Mouse (Mus musculus) cerebellum, postnatal 4 days (tissue): Measurements from ENCODE around the gene Dnah17.

Experiments
- DNase-seq, 2 experiments: peaks; one replicate each; pipeline ENCODE4 v3.0.0; 2022; ENCODE audit warnings: low spot score in 2 of 2, mixed read lengths in 1 of 2

The Dnah17 gene

DNA sequence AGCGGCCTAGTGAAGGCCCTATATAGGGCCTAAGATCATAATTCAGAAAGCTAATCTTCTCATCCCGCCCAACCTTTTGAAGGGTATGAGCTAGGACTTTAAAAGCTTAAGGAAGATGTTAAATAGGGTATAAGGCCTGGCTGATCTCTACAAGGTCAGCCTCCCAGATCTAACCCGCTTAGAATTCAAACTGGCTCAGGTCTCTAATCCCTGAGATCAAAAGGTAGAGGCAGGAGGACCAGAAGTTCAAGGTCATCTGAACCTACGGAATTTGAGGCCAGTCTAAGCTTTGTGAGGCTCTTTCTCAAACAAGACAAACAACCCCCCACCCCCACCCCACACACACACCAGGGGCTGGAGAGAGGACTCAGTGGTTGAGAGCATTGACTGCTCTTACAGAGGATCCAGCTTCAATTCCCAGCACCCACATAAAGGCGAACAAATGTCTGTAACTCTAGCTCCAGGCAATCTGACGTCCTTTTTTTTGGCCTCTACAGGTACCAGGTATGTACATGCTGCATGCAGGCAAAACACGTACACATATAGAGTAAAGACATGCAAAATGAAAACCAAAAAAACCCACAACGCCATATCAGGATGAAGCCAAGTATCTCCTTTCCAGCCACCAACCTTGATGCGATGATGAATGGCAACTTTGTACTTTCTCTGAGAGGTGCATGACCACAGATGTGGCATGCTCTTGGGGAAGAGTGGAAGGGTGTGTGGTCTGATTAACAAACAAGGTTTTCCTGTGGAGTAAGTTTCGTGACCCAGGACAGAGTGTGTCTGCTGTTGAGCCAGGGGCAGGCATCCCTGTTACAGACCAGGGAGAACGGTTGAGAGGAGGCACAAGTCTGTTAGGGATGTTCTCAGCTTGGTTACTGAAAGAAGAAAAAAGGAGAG is 157.5 kb downstream of the Dnah17 start:
- no peak for DNase-seq
